Mouse (Mus musculus): ENCODE results near the gene Zfp592.

DNA sequence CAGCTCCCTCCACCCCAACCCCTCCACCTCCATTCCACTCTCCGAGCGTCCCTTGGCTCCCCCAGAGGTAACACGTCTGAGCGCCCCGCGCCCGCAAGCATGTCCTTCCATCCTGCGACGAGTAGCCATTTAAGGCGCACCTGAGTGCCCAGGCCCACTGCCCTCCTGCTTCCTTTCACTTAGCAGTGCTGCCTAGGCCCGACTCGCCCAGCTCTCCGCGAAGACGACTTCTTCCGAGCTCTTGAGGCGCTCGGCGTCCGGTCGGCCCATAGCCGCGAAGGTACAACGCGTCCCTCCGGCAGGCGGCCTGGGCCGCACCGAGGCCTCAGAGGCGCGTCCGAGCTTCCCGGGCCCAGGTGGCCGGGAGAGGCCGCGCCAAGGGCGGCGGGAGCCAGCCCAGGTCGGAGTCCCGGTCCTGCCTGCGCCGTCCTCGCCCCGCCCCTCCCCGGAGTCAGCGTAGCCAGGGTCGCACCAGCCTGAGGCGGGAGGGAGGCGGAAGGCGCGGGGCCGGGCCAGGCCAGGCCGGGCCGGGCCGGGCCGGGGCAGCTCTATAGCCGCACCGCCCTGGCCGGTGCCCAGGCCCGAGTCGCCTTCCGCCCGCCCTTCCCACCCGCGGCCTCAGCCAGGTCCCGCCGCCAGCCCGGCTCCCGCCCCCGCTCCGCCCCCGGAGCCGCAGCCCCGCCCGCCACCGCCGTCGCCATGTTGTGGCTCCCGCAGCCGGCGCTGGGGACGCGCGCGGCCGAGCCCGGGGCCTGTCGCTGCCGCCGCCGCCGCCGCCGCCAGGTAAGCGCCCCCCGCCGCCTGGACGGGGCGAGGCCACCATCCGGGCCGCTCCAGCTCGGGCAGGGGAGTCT lies at the start of gene Zfp592:
- TF ChIP-seq CTCF (IDR thresholded peaks at IDR 0.05; ENCODE audit: extremely low read depth, insufficient read depth, low read length) (no peak), POLR2A (IDR thresholded peaks at IDR 0.05; ENCODE audit: extremely low read depth, insufficient read depth, low read length) (no peak)
